Mouse (Mus musculus) cerebellum, adult (tissue): Measurements from ENCODE around the gene Zfp960.
A peak's percentile ranks its signal among the peaks of the same experiment; 100 is the strongest.
"Not testable (repeated sequence)": the region's sequence is repeated elsewhere in the genome, so short reads cannot be mapped to it uniquely, and the experiment has no call there.

ENCODE experiments used
- ATAC-seq: cut with Nextera tagmentation; 2 replicates; pipeline ENCODE4 v1.9.2; 2017; ENCODE audit warnings: mild to moderate bottlenecking, moderate library complexity, mixed read lengths; ENCODE audit not compliant: insufficient number of reproducible peaks, low FRiP score, low TSS enrichment

Gene Zfp960

DNA sequence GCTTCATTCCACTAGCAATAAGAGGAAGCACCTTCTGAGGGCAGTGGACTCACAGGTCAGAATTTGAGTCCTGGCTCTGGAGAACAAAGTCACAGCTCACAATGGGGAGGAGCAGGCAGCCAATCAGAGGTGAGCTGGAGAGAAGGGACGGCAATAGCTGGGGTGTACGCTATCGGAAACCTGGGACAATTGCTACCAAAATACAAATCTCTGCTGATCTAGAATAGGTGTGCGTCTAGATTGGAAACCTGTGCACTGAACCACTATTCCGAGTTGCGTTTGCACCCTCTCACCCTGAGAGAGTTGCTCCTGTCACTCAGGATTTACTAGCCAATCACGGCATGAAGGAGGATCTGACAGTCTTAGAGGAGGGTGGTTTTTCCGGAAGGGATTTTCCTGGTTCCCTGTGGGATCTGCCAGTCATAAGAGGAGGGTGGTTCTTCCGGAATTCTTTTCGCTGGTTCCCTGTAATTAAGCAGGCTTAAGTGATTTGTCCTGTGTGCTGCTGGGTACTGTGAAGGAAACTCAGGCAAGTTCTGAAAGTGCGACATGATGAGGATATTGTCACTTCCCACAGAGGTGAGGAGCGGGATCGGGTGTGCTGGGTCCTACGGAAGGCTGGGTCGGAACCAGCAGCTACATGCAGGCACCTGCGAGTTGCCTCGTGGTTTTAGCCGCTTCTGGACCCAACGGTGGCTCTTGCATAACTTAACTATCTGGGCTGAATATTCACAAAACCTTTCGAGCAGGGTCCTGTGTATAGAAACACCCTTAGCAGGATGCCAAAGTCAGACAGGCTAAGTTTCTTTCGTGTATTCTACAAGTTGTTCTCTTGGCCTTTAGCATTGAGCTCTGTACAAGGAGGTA, at the start of gene Zfp960:
Gene Zfp960, plus strand, starts transcription at position 486 of the 867 bp plus-strand sequence.
- ATAC-seq, result peak; percentile 98

GRCm38 (mm10) chr17:17018071-17018470, 45.8 kb upstream of the Zfp960 start:
- not testable (repeated sequence) for ATAC-seq

GRCm38 (mm10) chr17:17059566-17059965, 4.3 kb upstream of the Zfp960 start:
- ATAC-seq, result not testable (repeated sequence)

DNA sequence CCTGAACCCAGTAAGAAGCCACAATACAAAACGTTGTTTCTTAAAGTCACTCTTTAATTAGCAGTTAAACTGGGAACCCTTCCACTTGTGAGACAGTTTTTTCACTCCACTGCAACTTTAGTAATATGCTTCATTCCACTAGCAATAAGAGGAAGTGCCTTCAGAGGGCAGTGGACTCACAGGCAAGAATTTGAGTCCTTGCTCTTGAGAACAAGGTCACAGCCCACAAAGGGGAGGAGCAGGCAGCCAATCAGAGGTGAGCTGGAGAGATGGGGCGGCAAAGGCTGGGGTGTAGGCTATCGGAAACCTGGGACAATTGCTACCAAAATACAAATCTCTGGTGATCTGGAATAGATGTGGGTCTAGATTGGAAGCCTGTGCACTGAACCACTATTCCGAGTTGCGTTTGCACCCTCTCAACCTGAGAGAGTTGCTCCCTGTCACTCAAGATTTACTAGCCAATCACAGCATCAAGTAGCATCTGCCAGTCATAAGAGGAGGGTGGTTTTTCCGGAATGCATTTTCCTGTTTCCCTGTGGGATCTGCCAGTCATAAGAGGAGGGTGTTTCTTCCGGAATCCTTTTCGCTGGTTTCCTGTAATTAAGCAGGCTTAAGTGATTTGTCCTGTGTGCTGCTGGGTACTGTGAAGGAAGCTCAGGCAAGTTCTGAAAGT, 57.1 kb downstream of the Zfp960 start, which contains the start of gene Zfp97:
Gene Zfp97, plus strand, starts transcription at position 586 of the 673 bp plus-strand sequence.
- ATAC-seq, result peak; percentile 94; the same call in 1 of the 2 replicates
